Comparison of ENCODE assay signal across 18 mouse cellular contexts in the genomic region with DNA sequence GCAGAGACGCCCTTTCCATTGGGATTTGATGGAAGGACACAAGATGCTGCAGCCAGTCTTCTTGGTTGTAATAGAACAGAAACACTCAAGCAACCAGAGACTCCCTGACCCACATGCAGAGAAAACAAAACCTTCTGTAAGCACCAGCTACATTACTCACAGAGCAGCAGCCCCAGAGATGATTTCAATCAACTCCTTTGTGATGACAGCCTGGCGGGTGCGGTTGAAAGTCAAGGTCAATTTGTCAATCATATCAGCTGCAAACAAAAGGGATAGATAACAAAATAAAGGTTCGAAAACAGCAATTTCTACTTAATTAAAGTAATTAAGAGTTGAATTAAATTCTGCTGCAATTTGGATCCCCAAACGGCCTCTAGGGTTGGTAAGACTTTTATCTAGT.
"Had no signal": no experiment of that assay in that cellular context is flagged by ENCODE, and none has a peak within 500 bp of the region (broad histone marks: within the 10 kb centered on the region; RNA-seq: fewer than 3 reads in every experiment).

No protein-coding gene starts in this region.

- H3K4me3 ChIP-seq: midbrain, embryonic 10.5 days; midbrain, embryonic 12.5 days; myocyte; neural tube, embryonic 13.5 days; neural tube, embryonic 15.5 days had no signal

- H3K4me1 ChIP-seq: midbrain, embryonic 10.5 days; midbrain, embryonic 12.5 days; neural tube, embryonic 13.5 days; neural tube, embryonic 15.5 days had no signal

- H3K27ac ChIP-seq: midbrain, embryonic 10.5 days; midbrain, embryonic 12.5 days; neural tube, embryonic 13.5 days; neural tube, embryonic 15.5 days had no signal

- DNase-seq: lung, adult 18-20 months; lung, embryonic 14.5 days; lung, postnatal 10 days; lung, postnatal 4 days; midbrain, embryonic 14.5 days; retina, postnatal 1 day; right cerebral cortex, adult 18-20 months; right cerebral cortex, postnatal 25 days; right cerebral cortex, postnatal 4 days; spleen, adult 18-20 months; thymus, adult 18-20 months; thymus, postnatal 25 days; thymus, postnatal 4 days had no signal

- H3K27me3 ChIP-seq: midbrain, embryonic 12.5 days; neural tube, embryonic 13.5 days; neural tube, embryonic 15.5 days had no signal
